Mouse (Mus musculus) testis, adult 2 months (tissue): ENCODE data around the gene Kcnq1.

ENCODE experiments used
- CTCF ChIP-seq: fragments of 200-500 bp; IDR thresholded peaks from 2 replicates; pipeline ENCODE4 v1.5.1; 2012; ENCODE audit warnings: low read depth, mild to moderate bottlenecking, inconsistent platforms, low read length, moderate library complexity; ENCODE audit not compliant: control insufficient read depth, insufficient read depth, insufficient replicate concordance
- POLR2A ChIP-seq: fragments of 200-500 bp; IDR thresholded peaks from 2 replicates; pipeline ENCODE4 v1.6.1; 2012; ENCODE audit warnings: low read depth, mild to moderate bottlenecking, inconsistent platforms, low read length, moderate library complexity; ENCODE audit not compliant: control insufficient read depth

- TF ChIP-seq POLR2A (no peak), CTCF (no peak)
Measured at GRCm38 (mm10) chr7:143158690-143159425, 52.7 kb downstream of the Kcnq1 start.
